Mouse (Mus musculus): ENCODE results near the gene Madcam1.

DNA sequence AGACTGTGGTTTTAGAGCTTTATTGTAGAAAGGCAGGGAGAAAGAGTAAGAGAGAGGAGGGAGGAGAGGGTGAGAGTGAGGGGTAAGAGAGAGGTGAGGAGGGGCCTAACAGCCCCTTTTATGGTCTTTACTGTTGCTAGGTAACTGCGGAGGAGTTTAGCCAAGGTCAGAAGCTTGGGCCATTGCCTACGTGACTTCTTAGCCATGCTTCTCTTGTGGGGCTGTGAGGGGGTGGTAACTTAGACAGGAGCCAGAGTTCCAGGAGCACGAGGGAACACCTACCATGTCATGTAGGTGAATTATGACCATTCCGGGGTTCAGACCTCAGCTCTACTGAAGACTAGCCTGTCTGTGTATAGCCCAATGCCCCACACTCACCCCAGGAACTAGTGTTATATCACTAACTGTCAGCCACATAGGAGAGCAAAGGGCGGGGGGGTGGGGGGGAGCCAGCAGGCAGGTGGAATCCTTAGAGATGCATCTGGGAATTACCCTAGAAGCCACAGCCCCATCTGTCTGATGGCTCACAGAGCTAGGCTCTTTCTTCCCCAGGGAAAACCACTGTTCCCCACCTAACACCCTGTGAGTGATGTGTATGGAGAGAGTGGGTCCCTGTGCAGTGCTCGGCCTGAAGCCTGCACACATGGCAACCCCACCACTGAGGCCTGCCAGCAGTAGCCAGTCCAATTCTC lies 7.2 kb downstream of the Madcam1 start:
- TF ChIP-seq USF1 (IDR thresholded peaks at IDR 0.05; ENCODE audit: low read depth) (no peak), MAX (IDR thresholded peaks at IDR 0.05; ENCODE audit: low read depth) (no peak), POLR2A (IDR thresholded peaks at IDR 0.05; ENCODE audit: insufficient read length, low read depth) (no peak), POLR2AphosphoS2 (IDR thresholded peaks at IDR 0.05; ENCODE audit: insufficient read length, low read depth) (no peak), MYOD1 (IDR thresholded peaks at IDR 0.05; ENCODE audit: control insufficient read depth in 1 of 3, insufficient read length in 2 of 3, low read depth in 2 of 3) (no peak)

Measured in myocyte (in vitro differentiated cells).